Mouse (Mus musculus): ENCODE measurements around the gene Nsun4.

The Nsun4 gene

GRCm38 (mm10) chr4:115984111-115984510, 69.6 kb downstream of the Nsun4 start:
- DNase-seq (ENCODE audit: low spot score) = peak; percentile 94
